Mouse (Mus musculus): ENCODE data around the gene Hkdc1.

- TF ChIP-seq POLR2A (IDR thresholded peaks at IDR 0.05; ENCODE audit: borderline replicate concordance, extremely low read depth, insufficient read depth, insufficient read length, poor library complexity, severe bottlenecking) (no peak), CTCF (IDR thresholded peaks at IDR 0.05; ENCODE audit: borderline replicate concordance, extremely low read depth, insufficient read depth, insufficient read length) (no peak)
Measured at GRCm38 (mm10) chr10:62345147-62345546, 77.1 kb downstream of the Hkdc1 start.

Data from brain, embryonic 14.5 days (tissue).